Mouse (Mus musculus) urinary bladder, postnatal 14 days (tissue): Measurements from ENCODE around the gene 1700001O22Rik.

Source experiments
- DNase-seq: peaks from one replicate; pipeline ENCODE4 v3.0.0; 2021; ENCODE audit warnings: low spot score

The 1700001O22Rik gene

GRCm38 (mm10) chr2:30779241-30779640 is 24.2 kb downstream of the 1700001O22Rik start:
- DNase-seq: no peak

- DNase-seq: no peak
These were observed 25.2 kb downstream of the 1700001O22Rik start for GRCm38 (mm10) chr2:30778235-30778634.

DNA sequence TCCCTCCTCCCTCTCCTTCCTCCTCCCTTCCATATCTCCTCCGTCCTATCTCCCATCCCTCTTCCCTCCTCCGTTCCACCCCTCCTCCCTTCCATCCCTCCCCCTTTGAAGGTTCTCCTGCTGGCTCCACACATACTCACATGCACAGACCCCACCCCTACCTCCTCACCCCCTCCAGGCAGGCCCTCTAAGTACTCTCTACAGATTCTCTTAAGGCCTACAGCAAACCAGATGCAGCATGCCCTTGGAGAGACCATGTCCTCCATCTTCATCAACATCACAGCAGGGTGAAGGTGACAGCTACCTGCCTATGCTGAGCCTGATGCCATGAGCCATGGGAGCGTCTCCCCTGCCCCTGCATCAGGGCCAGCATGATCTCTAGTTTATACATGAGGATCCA is 26.2 kb downstream of the 1700001O22Rik start:
- no peak for DNase-seq

GRCm38 (mm10) chr2:30775955-30776354 is 27.5 kb downstream of the 1700001O22Rik start:
- no peak for DNase-seq

DNA sequence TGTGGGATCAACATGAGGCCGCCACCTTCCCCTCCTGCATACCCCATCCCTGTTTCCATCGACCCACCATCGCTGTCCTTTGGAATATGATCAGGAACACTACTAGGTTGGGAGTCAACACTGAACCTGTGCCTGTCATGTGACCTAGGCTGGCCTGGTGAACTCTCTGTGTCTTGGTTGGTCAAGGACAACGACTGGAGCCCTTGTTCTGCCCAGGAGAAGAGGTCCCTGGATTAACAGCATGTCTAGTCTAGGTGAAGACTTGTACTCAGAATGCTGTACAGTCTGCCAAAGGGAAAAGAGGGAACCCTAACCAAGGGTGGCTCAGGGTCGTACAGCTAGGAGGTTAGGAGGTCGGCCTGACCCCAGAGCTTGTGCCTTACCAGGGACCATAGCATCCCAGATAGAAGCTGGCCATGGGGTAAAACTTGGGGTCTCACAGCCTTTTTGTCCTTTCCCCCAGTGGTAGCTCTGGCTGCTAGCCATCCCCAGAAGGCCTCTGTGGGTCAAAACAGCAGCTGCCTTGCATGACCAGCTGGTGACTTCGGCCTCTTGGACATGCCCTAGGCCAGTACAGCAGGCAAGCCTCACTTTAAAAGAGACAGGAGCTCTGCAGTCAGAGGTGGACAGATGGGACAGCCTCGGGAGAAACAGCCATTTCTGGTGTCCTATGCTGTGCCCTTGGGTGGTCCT is 30.0 kb downstream of the 1700001O22Rik start:
- no peak for DNase-seq

GRCm38 (mm10) chr2:30772581-30773312 is 30.7 kb downstream of the 1700001O22Rik start:
- no peak for DNase-seq

- peak; percentile 66 for DNase-seq
These were observed 31.5 kb downstream of the 1700001O22Rik start for GRCm38 (mm10) chr2:30771806-30772460.

DNA sequence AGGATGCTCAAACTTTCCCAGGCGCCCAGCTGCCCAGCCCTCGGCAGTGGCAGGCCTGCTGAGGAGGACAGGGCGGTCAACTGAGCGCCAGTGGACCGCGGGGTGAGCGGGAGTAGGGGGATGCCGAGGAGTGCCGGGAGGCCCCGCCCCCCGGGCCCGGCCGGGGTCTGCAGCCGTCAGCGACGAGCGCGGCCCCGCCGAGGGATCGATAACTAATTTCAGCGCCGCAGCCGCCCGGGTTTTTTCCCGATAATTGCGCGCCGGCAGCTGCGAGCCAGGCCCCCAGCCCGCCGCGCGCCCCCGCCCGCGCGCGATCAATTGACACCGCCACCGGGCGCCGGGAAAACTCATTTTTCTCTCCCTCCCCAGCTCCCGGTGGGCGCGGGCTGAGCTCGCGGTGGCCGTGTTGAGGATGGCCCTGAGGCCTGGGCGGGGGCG is 32.1 kb downstream of the 1700001O22Rik start:
- DNase-seq: no peak

- no peak for DNase-seq
These were observed 34.3 kb downstream of the 1700001O22Rik start for GRCm38 (mm10) chr2:30769187-30769586.

- DNase-seq: no peak
These were observed 34.9 kb downstream of the 1700001O22Rik start for GRCm38 (mm10) chr2:30768529-30768928.

DNA sequence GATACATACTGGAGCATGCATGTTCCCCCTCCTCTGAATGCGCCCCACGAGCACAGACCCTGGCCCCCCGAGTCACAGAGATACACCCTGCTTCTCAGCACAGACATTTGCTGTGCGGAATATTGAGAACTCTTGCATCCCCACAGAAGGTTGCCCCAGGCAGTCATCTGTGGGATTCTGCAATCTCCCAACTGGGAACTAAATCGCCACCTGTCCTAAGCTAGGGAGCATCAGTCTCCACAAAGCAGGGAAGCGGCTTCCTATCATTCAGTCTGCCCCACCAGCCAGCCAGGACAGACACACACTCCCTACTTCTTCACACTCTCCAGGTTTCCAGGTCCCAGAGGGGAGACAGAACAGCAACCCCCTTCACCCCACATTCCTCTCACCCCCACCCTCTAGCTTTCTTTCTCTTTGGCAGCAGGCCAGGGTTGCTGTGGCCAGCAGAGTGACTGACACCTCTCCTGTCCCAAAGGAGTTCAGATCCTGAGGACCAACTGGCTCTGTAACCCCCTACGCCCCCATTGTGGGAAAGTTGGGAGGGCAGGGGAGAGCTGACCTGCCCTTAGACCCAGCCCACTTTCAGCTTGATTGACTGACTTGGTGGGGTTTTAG is 35.7 kb downstream of the 1700001O22Rik start:
- no peak for DNase-seq

- no peak for DNase-seq
These were observed 37.0 kb downstream of the 1700001O22Rik start for GRCm38 (mm10) chr2:30766446-30766845.

- no peak for DNase-seq
These were observed 42.8 kb downstream of the 1700001O22Rik start for GRCm38 (mm10) chr2:30760706-30761105.

- DNase-seq: no peak
These were observed 43.5 kb downstream of the 1700001O22Rik start for GRCm38 (mm10) chr2:30759858-30760547.

DNA sequence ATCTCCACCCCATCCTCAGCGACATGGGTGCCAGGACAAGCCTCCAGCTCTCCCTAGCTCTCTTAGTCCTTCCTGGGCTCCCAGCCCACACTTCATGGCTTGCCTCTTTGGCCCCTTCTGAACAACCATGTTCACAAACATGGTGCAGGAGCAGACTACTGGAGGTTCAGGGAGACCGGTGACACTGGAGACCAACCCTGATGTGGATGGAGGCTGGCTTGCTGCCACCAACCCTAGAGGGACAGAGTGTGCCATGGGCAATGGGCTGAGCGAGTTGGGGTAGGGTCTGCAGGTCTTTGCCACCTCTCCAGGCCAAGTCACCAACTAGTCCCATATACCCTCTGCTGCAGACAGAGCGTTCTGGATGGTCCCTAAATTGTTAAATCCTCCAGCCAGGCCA is 44.0 kb downstream of the 1700001O22Rik start:
- no peak for DNase-seq

DNA sequence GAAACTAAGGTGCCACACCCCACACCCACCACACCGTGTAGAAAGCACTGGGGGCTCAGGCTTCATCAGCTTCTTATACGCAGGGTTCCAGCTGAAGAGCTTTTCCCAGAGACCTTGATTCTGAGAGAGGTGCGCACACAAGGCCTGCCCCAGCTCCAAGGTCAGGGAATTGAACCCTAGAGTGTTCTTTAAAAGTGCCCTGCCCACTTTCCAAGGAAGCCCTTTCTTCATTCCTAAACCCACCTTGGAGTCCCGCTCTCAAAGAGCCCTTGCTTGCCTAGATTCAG is 44.4 kb downstream of the 1700001O22Rik start:
- DNase-seq: no peak

DNA sequence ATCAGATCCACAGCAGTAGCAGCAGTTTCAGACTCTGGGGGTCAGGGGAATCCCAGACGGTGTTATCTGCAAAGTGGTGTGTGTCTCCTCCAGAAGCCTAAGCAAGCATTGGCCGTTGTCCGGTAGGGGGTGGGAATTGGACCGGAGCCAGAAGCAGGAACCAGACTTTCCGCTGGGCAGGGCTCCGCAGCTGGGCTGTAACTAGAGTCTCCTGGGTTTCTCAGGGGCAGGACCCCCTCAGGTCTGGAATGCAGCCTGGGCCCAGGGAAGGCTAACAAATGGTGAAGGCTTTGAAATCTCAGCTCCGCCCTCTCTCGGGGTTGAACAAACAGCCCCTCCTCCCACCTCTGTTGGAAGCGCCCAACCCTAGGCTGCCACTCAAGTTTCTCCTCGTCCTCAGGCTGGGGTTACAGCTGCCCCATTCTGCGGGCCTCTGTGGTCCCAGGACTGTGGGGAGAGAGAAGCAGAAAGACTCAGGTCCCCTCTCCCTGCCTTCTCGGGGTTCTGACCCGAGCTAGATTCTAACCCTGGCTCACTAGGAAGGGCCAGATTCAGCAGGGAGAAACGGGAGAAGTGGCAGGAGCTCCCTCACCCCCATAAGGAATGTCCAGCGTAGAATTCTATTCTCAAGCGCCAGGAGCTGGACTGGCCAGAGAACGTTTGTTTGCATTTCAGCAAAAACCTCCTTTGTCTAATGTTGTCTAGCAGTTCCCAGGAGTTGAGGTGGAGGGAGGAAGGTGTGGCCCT is 44.9 kb downstream of the 1700001O22Rik start:
- DNase-seq: peak; percentile 93

GRCm38 (mm10) chr2:30756962-30757715 is 46.3 kb downstream of the 1700001O22Rik start:
- no peak for DNase-seq

GRCm38 (mm10) chr2:30755985-30756765 is 47.3 kb downstream of the 1700001O22Rik start:
- no peak for DNase-seq

DNA sequence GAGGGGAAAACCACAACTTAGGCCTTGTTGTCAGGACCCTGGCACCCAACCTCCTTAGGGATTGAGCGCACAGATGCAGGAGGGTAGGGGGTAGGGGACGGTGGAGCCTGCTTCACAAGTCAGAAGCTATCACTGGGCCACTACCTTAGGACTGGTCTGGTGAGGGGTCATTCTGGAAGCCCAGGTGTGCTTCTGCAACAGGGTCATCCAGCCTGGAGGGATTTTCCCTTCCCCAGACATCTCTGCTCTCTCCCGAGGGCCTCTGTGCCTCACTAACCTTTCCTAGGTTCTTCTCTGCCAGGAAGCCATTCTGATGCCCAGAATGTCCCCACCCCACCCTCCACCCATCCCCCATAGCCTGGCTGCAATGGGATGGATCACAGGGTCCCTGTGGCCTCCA is 48.6 kb downstream of the 1700001O22Rik start:
- DNase-seq: no peak
